Mouse (Mus musculus) frontal cortex, postnatal 25 days (tissue): ENCODE data around the gene Hist1h2bc.
"Not testable (repeated sequence)": the region's sequence is repeated elsewhere in the genome, so short reads cannot be mapped to it uniquely, and the experiment has no call there.

Source experiments
- DNase-seq, 2 experiments: peaks; one replicate each; pipeline ENCODE4 v3.0.0; 2022; ENCODE audit warnings: low spot score in 2 of 2

The Hist1h2bc gene

GRCm38 (mm10) chr13:23683755-23684281 lies at the start of gene Hist1h2bc, which contains the start of gene Hist1h2ac:
TSS of gene Hist1h2bc (plus strand) at chr13:23684199.
TSS of gene Hist1h2ac (minus strand) at chr13:23683948.
- DNase-seq = peak; percentile 78 to 81

- DNase-seq = no peak
These were observed 24.2 kb upstream of the Hist1h2bc start for GRCm38 (mm10) chr13:23659636-23660366.

- no peak for DNase-seq
These were observed 21.5 kb upstream of the Hist1h2bc start for GRCm38 (mm10) chr13:23662536-23662935.

- no peak for DNase-seq
These were observed 1.9 kb upstream of the Hist1h2bc start for GRCm38 (mm10) chr13:23681990-23682582.

GRCm38 (mm10) chr13:23682623-23682946 lies 1.4 kb upstream of the Hist1h2bc start:
- no peak for DNase-seq

GRCm38 (mm10) chr13:23682947-23683754 lies 848 bp upstream of the Hist1h2bc start:
- DNase-seq = not testable (repeated sequence)

GRCm38 (mm10) chr13:23684295-23684945 lies 421 bp downstream of the Hist1h2bc start:
- not testable (repeated sequence) for DNase-seq

- no peak for DNase-seq
These were observed 1.3 kb downstream of the Hist1h2bc start for GRCm38 (mm10) chr13:23685121-23685861.

GRCm38 (mm10) chr13:23685966-23686365 lies 2.0 kb downstream of the Hist1h2bc start:
- DNase-seq = no peak

- DNase-seq = no peak
These were observed 3.2 kb downstream of the Hist1h2bc start for GRCm38 (mm10) chr13:23687181-23687580.

- no peak for DNase-seq
These were observed 3.9 kb downstream of the Hist1h2bc start for GRCm38 (mm10) chr13:23687907-23688306.

- no peak for DNase-seq
These were observed 5.0 kb downstream of the Hist1h2bc start for GRCm38 (mm10) chr13:23688956-23689355.

- DNase-seq = no peak
These were observed 5.5 kb downstream of the Hist1h2bc start for GRCm38 (mm10) chr13:23689459-23689858.

GRCm38 (mm10) chr13:23693856-23694440 lies 9.9 kb downstream of the Hist1h2bc start:
- DNase-seq = no peak

GRCm38 (mm10) chr13:23694956-23695355 lies 11.0 kb downstream of the Hist1h2bc start:
- DNase-seq = no peak

GRCm38 (mm10) chr13:23695514-23695913 lies 11.5 kb downstream of the Hist1h2bc start, which contains the start of gene Hist1h1t:
TSS of gene Hist1h1t (plus strand) at chr13:23695814.
- no peak for DNase-seq

GRCm38 (mm10) chr13:23696061-23696474 lies 12.1 kb downstream of the Hist1h2bc start:
- no peak for DNase-seq

- DNase-seq = no peak
These were observed 13.7 kb downstream of the Hist1h2bc start for GRCm38 (mm10) chr13:23697491-23698299.

- peak; percentile 99 for DNase-seq
These were observed 14.3 kb downstream of the Hist1h2bc start, which contains the start of gene Hist1h4c for GRCm38 (mm10) chr13:23698300-23698693. TSS of gene Hist1h4c (minus strand) at chr13:23698454.

GRCm38 (mm10) chr13:23698996-23699395 lies 15.0 kb downstream of the Hist1h2bc start:
- DNase-seq = no peak
